Mouse (Mus musculus): ENCODE results near the gene Sptbn4. TPM values are rescaled to one million over a fixed set of nuclear protein-coding genes. Genes with fewer than 3 reads are reported as not detected.

The Sptbn4 gene
- total RNA-seq (2023), result under 1 TPM; 0.07 to 0.09 TPM

GRCm38 (mm10) chr7:27447419-27448286 lies at the start of gene Sptbn4, which contains the start of gene Blvrb:
TSS of gene Sptbn4 (minus strand) at chr7:27447686.
TSS of gene Blvrb (plus strand) at chr7:27447978.

GRCm38 (mm10) chr7:27486770-27487697 lies 39.5 kb upstream of the Sptbn4 start, which contains the start of gene Sertad1:
TSS of gene Sertad1 (plus strand) at chr7:27486910.

GRCm38 (mm10) chr7:27473156-27473834 lies 25.8 kb upstream of the Sptbn4 start, which contains the start of gene Sertad3:
TSS of gene Sertad3 (plus strand) at chr7:27473768.

GRCm38 (mm10) chr7:27356861-27357594 lies 90.5 kb downstream of the Sptbn4 start, which contains the start of gene Gm20479:
TSS of gene Gm20479 (minus strand) at chr7:27357419.

GRCm38 (mm10) chr7:27355745-27356240 lies 91.7 kb downstream of the Sptbn4 start, which contains the start of gene Shkbp1:
TSS of gene Shkbp1 (minus strand) at chr7:27356019.

DNA sequence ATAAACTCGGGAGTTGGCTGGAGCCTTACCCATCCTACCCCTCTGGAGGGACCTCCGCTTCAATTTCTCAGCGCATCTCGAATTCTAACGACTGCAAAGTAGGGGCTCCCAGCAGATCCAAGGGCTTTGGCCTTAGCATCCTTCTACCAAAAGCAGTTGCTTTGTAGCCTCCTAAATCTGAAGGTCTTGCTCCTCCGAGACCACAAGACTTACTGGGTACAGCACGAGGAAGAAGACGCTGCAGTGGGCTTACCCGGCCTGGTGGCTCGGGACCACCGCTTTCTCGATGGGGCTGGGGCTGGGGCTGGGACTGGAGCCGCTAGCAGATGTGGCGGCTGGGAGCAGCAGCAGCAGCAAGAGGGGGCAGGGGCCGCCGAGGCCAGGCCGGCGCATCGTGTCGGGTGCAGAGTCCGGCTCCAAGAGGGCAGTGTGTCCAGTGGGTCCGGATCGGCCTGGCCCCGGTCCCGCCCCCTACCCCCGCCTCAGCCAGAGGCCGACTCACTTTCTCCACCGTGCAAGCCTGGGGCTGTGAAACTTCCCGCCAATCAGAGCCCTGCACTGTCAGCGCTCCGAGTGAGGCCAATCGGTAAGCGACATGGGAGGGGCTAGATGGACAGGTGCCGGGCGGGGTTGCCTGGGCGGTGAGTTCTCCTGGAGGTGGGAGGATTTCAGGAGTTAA lies 110.2 kb downstream of the Sptbn4 start, which contains the start of gene Ltbp4:
Gene Ltbp4, minus strand, starts transcription at position 518 of the 679 bp plus-strand sequence.

Other genes starting within 250 kb of the Sptbn4 start
- 10 to 100 TPM in 1 of 2 experiments, 1 to 10 TPM in 1; 9.0 to 10.4 TPM for gene Itpkc, start 219.0 kb downstream of the Sptbn4 start, total RNA-seq (2023)
- gene Coq8b, start 214.7 kb downstream of the Sptbn4 start, total RNA-seq (2023), result 10 to 100 TPM; 19.5 to 21.4 TPM
- gene Numbl, start 189.3 kb downstream of the Sptbn4 start, total RNA-seq (2023), result 1 to 10 TPM; 5.7 to 6.9 TPM
- gene Ltbp4, start 110.0 kb downstream of the Sptbn4 start, total RNA-seq (2023), result under 1 TPM; 0.33 to 0.51 TPM
- 100 to 1,000 TPM; 100 to 108 TPM for gene Shkbp1, start 91.7 kb downstream of the Sptbn4 start, total RNA-seq (2023)
- gene Gm20479, start 90.3 kb downstream of the Sptbn4 start, total RNA-seq (2023), result 10 to 100 TPM in 1 of 2 experiments, not detected in 1; 10.9 TPM
- gene Blvrb, start 292 bp upstream of the Sptbn4 start, total RNA-seq (2023), result 10 to 100 TPM; 31.2 to 58.3 TPM
- gene Sertad3, start 26.1 kb upstream of the Sptbn4 start, total RNA-seq (2023), result 10 to 100 TPM; 27.9 to 32.9 TPM
- gene Sertad1, start 39.2 kb upstream of the Sptbn4 start, total RNA-seq (2023), result 10 to 100 TPM; 43.3 to 43.4 TPM
- under 1 TPM; 0.68 to 0.80 TPM for gene Prx, start 51.6 kb upstream of the Sptbn4 start, total RNA-seq (2023)
- gene Hipk4, start 75.6 kb upstream of the Sptbn4 start, total RNA-seq (2023), result under 1 TPM in 1 of 2 experiments, not detected in 1; 0.36 TPM
- 10 to 100 TPM; 19.5 to 22.3 TPM for gene Pld3, start 105.5 kb upstream of the Sptbn4 start, total RNA-seq (2023)
- gene 2310022A10Rik, start 105.5 kb upstream of the Sptbn4 start, total RNA-seq (2023), result 10 to 100 TPM; 12.4 to 13.8 TPM
- gene Akt2, start 143.9 kb upstream of the Sptbn4 start, total RNA-seq (2023), result 100 to 1,000 TPM; 109 to 111 TPM
- gene Ttc9b, start 206.2 kb upstream of the Sptbn4 start, total RNA-seq (2023), result not detected
- gene Map3k10, start 226.9 kb upstream of the Sptbn4 start, total RNA-seq (2023), result 1 to 10 TPM; 4.9 to 6.5 TPM
- under 1 TPM; 0.13 to 0.51 TPM for gene Zfp607b, start 241.7 kb upstream of the Sptbn4 start, total RNA-seq (2023)

Measured in neutrophil, adult 59 days (primary cell).